30 mouse cellular contexts compared by ENCODE assay signal in the genomic region with DNA sequence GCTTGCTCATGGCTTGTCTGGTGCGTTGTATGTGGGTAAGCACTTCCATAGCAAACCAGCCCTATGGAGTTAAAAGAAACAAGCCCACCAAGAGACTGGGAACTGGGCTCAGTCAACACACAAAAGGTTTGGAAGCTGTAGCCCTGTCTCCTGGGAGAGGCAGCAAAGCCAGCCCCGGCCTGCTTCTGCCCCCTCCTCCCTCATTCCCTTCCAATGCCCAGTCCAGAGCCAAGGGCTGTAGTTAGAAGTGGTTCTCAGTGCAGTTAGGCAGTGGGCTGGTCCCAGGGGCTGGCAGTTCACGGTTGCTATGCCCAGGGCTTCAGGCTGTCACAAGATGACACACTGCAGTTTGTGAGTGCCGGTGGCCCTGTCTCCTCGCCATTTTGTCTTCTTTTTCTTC. TPM values are rescaled to one million over a fixed set of nuclear protein-coding genes. Genes with fewer than 3 reads are reported as not detected.
DNase-seq lines count a peak whose midpoint lies in the region; ATAC-seq and TF ChIP-seq lines count a peak whose summit lies in the region.
"Had no signal": no experiment of that assay in that cellular context is flagged by ENCODE, and none has a peak within 500 bp of the region (broad histone marks: within the 10 kb centered on the region; RNA-seq: fewer than 3 reads in every experiment).

No protein-coding gene starts in this region.

- no peaks in the 10 kb centered on the region for H3K9me3 ChIP-seq in forebrain, postnatal 0 days (ENCODE audit: low read length)
- no peaks in the 10 kb centered on the region for H3K9me3 ChIP-seq in forebrain, embryonic 13.5 days (replicated peaks)
- H3K9me3 ChIP-seq in midbrain, embryonic 11.5 days (ENCODE audit: control insufficient read depth, low read length): no peaks in the 10 kb centered on the region
- no peaks in the 10 kb centered on the region for H3K9me3 ChIP-seq in midbrain, embryonic 13.5 days
- no peaks in the 10 kb centered on the region for H3K9me3 ChIP-seq in midbrain, embryonic 16.5 days (replicated peaks; ENCODE audit: control insufficient read depth, low read length, poor library complexity, severe bottlenecking)
- H3K9me3 ChIP-seq: embryonic facial prominence, embryonic 13.5 days; G1E; heart, embryonic 15.5 days; limb, embryonic 13.5 days; liver, embryonic 12.5 days; neural tube, embryonic 12.5 days had no signal

- no peak overlapping the region for H3K4me2 ChIP-seq in forebrain, postnatal 0 days (ENCODE audit: low read depth)
- no peak overlapping the region for H3K4me2 ChIP-seq in forebrain, embryonic 13.5 days
- no peak overlapping the region for H3K4me2 ChIP-seq in midbrain, embryonic 11.5 days
- H3K4me2 ChIP-seq in midbrain, embryonic 13.5 days (replicated peaks): no peak overlapping the region
- H3K4me2 ChIP-seq in midbrain, embryonic 16.5 days (ENCODE audit: low read length): no peak overlapping the region
- H3K4me2 ChIP-seq: embryonic facial prominence, embryonic 13.5 days; heart, embryonic 15.5 days; limb, embryonic 13.5 days; liver, embryonic 12.5 days; neural tube, embryonic 12.5 days had no signal

- no peak for TF ChIP-seq CTCF in forebrain, postnatal 0 days (IDR thresholded peaks at IDR 0.05; ENCODE audit: low read depth)

- no peaks in the 10 kb centered on the region for H3K27me3 ChIP-seq in forebrain, postnatal 0 days (ENCODE audit: insufficient read depth, low read length)
- H3K27me3 ChIP-seq in forebrain, embryonic 13.5 days: no peaks in the 10 kb centered on the region
- no peaks in the 10 kb centered on the region for H3K27me3 ChIP-seq in midbrain, embryonic 11.5 days (ENCODE audit: control insufficient read depth, insufficient read depth, low read length)
- no peaks in the 10 kb centered on the region for H3K27me3 ChIP-seq in midbrain, embryonic 13.5 days
- H3K27me3 ChIP-seq in midbrain, embryonic 16.5 days (ENCODE audit: control insufficient read depth, insufficient read depth, low read depth, low read length): no peaks in the 10 kb centered on the region
- H3K27me3 ChIP-seq: CH12.LX; embryonic facial prominence, embryonic 13.5 days; heart, embryonic 15.5 days; limb, embryonic 13.5 days; neural tube, embryonic 12.5 days; Patski had no signal

- peaks cover 22% of the 10 kb centered on the region; the same call in 1 of the 2 replicates for H3K36me3 ChIP-seq in forebrain, postnatal 0 days (ENCODE audit: insufficient read depth)
- peaks cover 65% of the 10 kb centered on the region for H3K36me3 ChIP-seq in forebrain, embryonic 13.5 days (ENCODE audit: poor library complexity, severe bottlenecking)
- H3K36me3 ChIP-seq in midbrain, embryonic 11.5 days (ENCODE audit: control insufficient read depth, insufficient read depth, low read length): no peaks in the 10 kb centered on the region
- peaks cover 72% of the 10 kb centered on the region for H3K36me3 ChIP-seq in midbrain, embryonic 13.5 days
- H3K36me3 ChIP-seq in midbrain, embryonic 16.5 days (ENCODE audit: control insufficient read depth, insufficient read depth, low read length): peaks cover 9% of the 10 kb centered on the region; the same call in 1 of the 2 replicates
- H3K36me3 ChIP-seq: G1E had no signal

- peak; percentile 87 for ATAC-seq in forebrain, postnatal 0 days
- ATAC-seq in forebrain, embryonic 13.5 days: no peak
- ATAC-seq in midbrain, embryonic 11.5 days (ENCODE audit: low FRiP score): no peak
- ATAC-seq in midbrain, embryonic 13.5 days: no peak
- peak; percentile 67 for ATAC-seq in midbrain, embryonic 16.5 days
- ATAC-seq: liver, embryonic 12.5 days had no signal

- H3K9ac ChIP-seq in forebrain, postnatal 0 days: no peak overlapping the region
- H3K9ac ChIP-seq in forebrain, embryonic 13.5 days: no peak overlapping the region
- H3K9ac ChIP-seq in midbrain, embryonic 11.5 days (ENCODE audit: low read length): no peak overlapping the region
- H3K9ac ChIP-seq in midbrain, embryonic 13.5 days (replicated peaks): no peak overlapping the region
- H3K9ac ChIP-seq in midbrain, embryonic 16.5 days (ENCODE audit: low read depth, low read length): no peak overlapping the region
- H3K9ac ChIP-seq: embryonic facial prominence, embryonic 13.5 days; heart, embryonic 15.5 days; limb, embryonic 13.5 days; liver, embryonic 12.5 days; neural tube, embryonic 12.5 days had no signal

- H3K4me1 ChIP-seq in forebrain, postnatal 0 days (ENCODE audit: insufficient read depth): no peaks in the 10 kb centered on the region
- peaks cover 3% of the 10 kb centered on the region; the same call in 1 of the 2 replicates for H3K4me1 ChIP-seq in forebrain, embryonic 13.5 days
- no peaks in the 10 kb centered on the region for H3K4me1 ChIP-seq in midbrain, embryonic 11.5 days (ENCODE audit: control insufficient read depth, insufficient read depth, low read length)
- no peaks in the 10 kb centered on the region for H3K4me1 ChIP-seq in midbrain, embryonic 13.5 days (replicated peaks)
- no peaks in the 10 kb centered on the region for H3K4me1 ChIP-seq in midbrain, embryonic 16.5 days (ENCODE audit: control insufficient read depth, insufficient read depth, low read length)
- H3K4me1 ChIP-seq: embryonic facial prominence, embryonic 13.5 days; heart, embryonic 15.5 days; neural tube, embryonic 12.5 days had no signal

- peak overlapping the region; percentile 66 for H3K27ac ChIP-seq in forebrain, postnatal 0 days (ENCODE audit: low read depth, low read length)
- no peak overlapping the region for H3K27ac ChIP-seq in forebrain, embryonic 13.5 days
- no peak overlapping the region for H3K27ac ChIP-seq in midbrain, embryonic 11.5 days (ENCODE audit: low read depth, low read length)
- no peak overlapping the region for H3K27ac ChIP-seq in midbrain, embryonic 13.5 days
- peak overlapping the region; percentile 44 for H3K27ac ChIP-seq in midbrain, embryonic 16.5 days (ENCODE audit: low read length)
- H3K27ac ChIP-seq: embryonic facial prominence, embryonic 13.5 days; heart, embryonic 15.5 days; kidney, postnatal 0 days; liver, embryonic 12.5 days; neural tube, embryonic 12.5 days had no signal

- H3K4me3 ChIP-seq in forebrain, postnatal 0 days (ENCODE audit: low read depth, low read length): no peak overlapping the region
- H3K4me3 ChIP-seq in forebrain, embryonic 13.5 days: no peak overlapping the region
- H3K4me3 ChIP-seq in midbrain, embryonic 11.5 days (ENCODE audit: low read depth, low read length): no peak overlapping the region
- no peak overlapping the region for H3K4me3 ChIP-seq in midbrain, embryonic 13.5 days (replicated peaks)
- no peak overlapping the region for H3K4me3 ChIP-seq in midbrain, embryonic 16.5 days (ENCODE audit: low read depth, low read length)
- H3K4me3 ChIP-seq: embryonic facial prominence, embryonic 13.5 days; erythroblast, embryonic 14.5 days; gastrocnemius, adult 2 months; heart, embryonic 15.5 days; limb, embryonic 13.5 days; liver, embryonic 12.5 days; neural tube, embryonic 12.5 days had no signal

- 59% methylated on average over 5 of the region's 5 CpGs for WGBS in forebrain, postnatal 0 days
- 73% methylated on average over 5 of the region's 5 CpGs for WGBS in forebrain, embryonic 13.5 days
- WGBS in midbrain, embryonic 11.5 days: 86% methylated on average over 5 of the region's 5 CpGs
- WGBS in midbrain, embryonic 13.5 days: 70% methylated on average over 5 of the region's 5 CpGs
- WGBS in midbrain, embryonic 16.5 days: 79% methylated on average over 5 of the region's 5 CpGs

- DNase-seq in forebrain, postnatal 0 days: peak; percentile 41
- DNase-seq in layer of hippocampus, adult 11-12 months (ENCODE audit: low spot score): peak; percentile 42
- no peak for DNase-seq in layer of hippocampus, adult 18-20 months (ENCODE audit: low spot score in 2 of 2)
- DNase-seq in midbrain, embryonic 11.5 days (ENCODE audit: low spot score, missing footprints): peak; percentile 54
- no peak for DNase-seq in gastrocnemius, adult 8-10 months (ENCODE audit: low spot score in 2 of 2)
- DNase-seq: B cell, adult 2 months; cerebellum, adult 11-12 months; embryo, embryonic 11 days; gastrocnemius, adult 2 months; heart, postnatal 36 days; kidney, adult 2 months; lung, adult 18-20 months; lung, postnatal 10 days; retina, postnatal 1 day; right cerebral cortex, postnatal 4 days; thymus, postnatal 14 days had no signal

RNA-seq across cellular contexts. Expression of a gene that starts 29.7 kb away (rescaled TPM):
- total RNA-seq in forebrain, postnatal 0 days (2014; rRNA removed): 2.6 and 4.3 TPM in 2 replicates
- polyA plus RNA-seq in forebrain, postnatal 0 days (2015; fragmentation: Nextera tagmentation; extraction: Ambion mirVana): 1.2 and 1.3 TPM in 2 replicates
- 0.26 and 0.31 TPM in 2 replicates for polyA plus RNA-seq in forebrain, embryonic 13.5 days (2015; fragmentation: Nextera tagmentation; extraction: Ambion mirVana)
- 1 to 10 TPM; 1.6 to 2.4 TPM for total RNA-seq in layer of hippocampus, adult 18-20 months (2021)
- 0.12 and 0.34 TPM in 2 replicates for polyA plus RNA-seq in midbrain, embryonic 11.5 days (2014; fragmentation: Nextera tagmentation; extraction: Ambion mirVana)
- 0.30 and 0.46 TPM in 2 replicates for polyA plus RNA-seq in midbrain, embryonic 13.5 days (2015; fragmentation: Nextera tagmentation; extraction: Ambion mirVana)
- 0.78 and 0.99 TPM in 2 replicates for polyA plus RNA-seq in midbrain, embryonic 16.5 days (2015; fragmentation: Nextera tagmentation; extraction: Ambion mirVana)
- total RNA-seq in gastrocnemius, adult 8-10 months (2022): not detected
- total RNA-seq: CH12.LX; gastrocnemius, adult 2 months; megakaryocyte progenitor cell, adult 5-6 weeks had no signal
- polyA plus RNA-seq: erythroblast, embryonic 14.5 days; G1E had no signal

RNA-seq across cellular contexts. Expression of a gene that starts 49.1 kb away (rescaled TPM):
- 73.9 and 79.5 TPM in 2 replicates for total RNA-seq in forebrain, postnatal 0 days (2014; rRNA removed)
- polyA plus RNA-seq in forebrain, postnatal 0 days (2015; fragmentation: Nextera tagmentation; extraction: Ambion mirVana): 56.2 and 68.1 TPM in 2 replicates
- 43.4 and 44.8 TPM in 2 replicates for polyA plus RNA-seq in forebrain, embryonic 13.5 days (2015; fragmentation: Nextera tagmentation; extraction: Ambion mirVana)
- 100 to 1,000 TPM; 133 to 150 TPM for total RNA-seq in layer of hippocampus, adult 18-20 months (2021)
- polyA plus RNA-seq in midbrain, embryonic 11.5 days (2014; fragmentation: Nextera tagmentation; extraction: Ambion mirVana): 12.1 and 15.0 TPM in 2 replicates
- polyA plus RNA-seq in midbrain, embryonic 13.5 days (2015; fragmentation: Nextera tagmentation; extraction: Ambion mirVana): 43.8 and 46.0 TPM in 2 replicates
- polyA plus RNA-seq in midbrain, embryonic 16.5 days (2015; fragmentation: Nextera tagmentation; extraction: Ambion mirVana): 51.2 and 53.5 TPM in 2 replicates
- 1 to 10 TPM; 3.5 to 7.7 (median 4.5) TPM for total RNA-seq in gastrocnemius, adult 8-10 months (2022)
- polyA plus RNA-seq: erythroblast, embryonic 14.5 days had no signal

Comparison
In these comparisons a context has a peak if more than half of its experiments do, and no peak if none do; other contexts are left out.
1. ATAC-seq: peak in forebrain, postnatal 0 days (single experiment) and midbrain, embryonic 16.5 days (single experiment); none in forebrain, embryonic 13.5 days (single experiment), midbrain, embryonic 11.5 days (single experiment) and midbrain, embryonic 13.5 days (single experiment).
2. DNase-seq: peak in forebrain, postnatal 0 days (single experiment), layer of hippocampus, adult 11-12 months (single experiment) and midbrain, embryonic 11.5 days (single experiment); none in layer of hippocampus, adult 18-20 months (0 of 2) and gastrocnemius, adult 8-10 months (0 of 2).
3. H3K27ac ChIP-seq: peak in forebrain, postnatal 0 days (single experiment) and midbrain, embryonic 16.5 days (single experiment); none in forebrain, embryonic 13.5 days (single experiment), midbrain, embryonic 11.5 days (single experiment) and midbrain, embryonic 13.5 days (single experiment).